Mouse (Mus musculus): ENCODE data around the gene Nom1. TPM values are rescaled to one million over a fixed set of nuclear protein-coding genes. Genes with fewer than 3 reads are reported as not detected.
A peak's percentile ranks its signal among the peaks of the same experiment; 100 is the strongest.
"Not testable (repeated sequence)": the region's sequence is repeated elsewhere in the genome, so short reads cannot be mapped to it uniquely, and the experiment has no call there.

Nom1 gene
- 40.0 and 40.4 TPM in 2 replicates for polyA plus RNA-seq (2016; fragmentation: Nextera tagmentation; extraction: Ambion mirVana)

- Histone ChIP-seq H3K36me3 (peaks cover 36% of the 10 kb centered on the region), H3K4me1 (peaks cover 24% of the 10 kb centered on the region), H3K9me3 (replicated peaks) (no peaks in the 10 kb centered on the region), H3K27me3 (ENCODE audit: low read depth, poor library complexity, severe bottlenecking) (0 out of 2 replicates have a peak, but pooled peaks cover 7% of the 10 kb centered on the region), H3K4me3 (peak within 1 kb of the TSS; percentile 97), H3K27ac (peak within 1 kb of the TSS; percentile 87)
- peak; percentile 93 for DNase-seq (ENCODE audit: low spot score)
- 4% methylated on average over 29 of the region's 29 CpGs for WGBS
Observed at GRCm38 (mm10) chr5:29434228-29434871, at the start of gene Nom1. TSS of gene Nom1 (plus strand) at chr5:29434664.

DNA sequence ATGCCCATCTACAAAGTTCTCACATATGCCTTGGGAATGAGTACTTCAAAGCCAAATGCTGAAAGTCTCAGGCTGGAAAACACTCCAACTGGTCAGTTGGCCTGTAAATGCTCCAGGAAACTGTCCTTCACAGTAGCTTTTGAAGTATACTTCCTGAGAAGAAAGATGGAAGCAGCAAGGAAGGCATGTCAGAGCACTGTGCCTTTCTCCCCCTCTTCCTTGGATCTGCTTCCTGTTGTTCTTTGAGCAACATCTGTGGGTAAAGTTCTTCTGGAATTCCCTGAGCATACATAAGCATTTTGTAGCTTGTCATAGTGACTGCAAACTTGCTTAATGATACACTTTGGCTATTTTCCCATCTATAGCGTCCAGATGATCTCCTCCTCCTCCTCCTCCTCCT is 46.9 kb upstream of the Nom1 start:
- Histone ChIP-seq H3K36me3 (no peaks in the 10 kb centered on the region), H3K27me3 (ENCODE audit: low read depth, poor library complexity, severe bottlenecking) (no peaks in the 10 kb centered on the region), H3K9me3 (replicated peaks) (no peaks in the 10 kb centered on the region), H3K27ac (no peak overlapping the region), H3K4me1 (no peaks in the 10 kb centered on the region), H3K4me3 (no peak overlapping the region)
- 33% methylated on average over 1 of the region's 1 CpGs for WGBS
- no peak for DNase-seq (ENCODE audit: low spot score)

DNA sequence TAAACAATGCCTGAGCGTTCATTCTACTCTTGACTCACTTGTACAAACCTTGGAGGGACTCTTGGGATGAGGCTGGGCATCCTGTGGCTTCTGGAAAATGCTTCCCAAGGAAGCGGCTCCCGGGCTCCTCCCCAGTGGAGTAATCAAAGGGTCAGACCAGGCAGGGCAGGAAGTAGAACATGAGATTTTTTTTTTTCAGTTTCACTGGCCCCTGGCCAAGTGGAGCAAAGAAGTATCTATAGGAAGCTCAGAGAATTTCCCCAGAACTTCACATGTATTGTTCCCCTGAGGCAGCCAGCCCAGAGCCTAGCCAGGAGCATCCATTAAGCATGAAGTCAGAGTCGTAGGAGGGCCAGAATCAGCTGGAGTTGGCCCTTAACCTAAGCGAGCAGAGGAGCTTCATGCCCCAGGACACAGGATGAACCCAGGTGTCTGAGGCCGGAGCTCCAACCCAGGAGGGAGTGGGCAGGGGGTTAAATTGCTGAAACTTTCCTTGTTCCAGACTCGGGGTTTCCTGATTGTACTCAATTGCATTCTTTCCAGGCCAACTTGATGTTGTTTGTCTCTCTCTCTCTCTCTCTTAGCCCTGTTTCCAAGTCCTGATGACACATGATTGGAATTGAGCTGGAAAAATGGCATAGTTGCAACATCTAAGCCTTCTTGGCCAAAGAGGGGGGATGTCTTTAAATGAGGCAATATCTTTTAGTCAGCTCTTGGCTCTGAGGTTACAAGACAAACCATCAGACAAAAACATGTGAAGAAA is 46.1 kb upstream of the Nom1 start:
- Histone ChIP-seq H3K9me3 (replicated peaks) (no peaks in the 10 kb centered on the region), H3K36me3 (no peaks in the 10 kb centered on the region), H3K4me1 (no peaks in the 10 kb centered on the region), H3K4me3 (no peak overlapping the region), H3K27ac (no peak overlapping the region), H3K27me3 (ENCODE audit: low read depth, poor library complexity, severe bottlenecking) (no peaks in the 10 kb centered on the region)
- WGBS: 64% methylated on average over 7 of the region's 7 CpGs
- no peak for DNase-seq (ENCODE audit: low spot score)

GRCm38 (mm10) chr5:29388944-29389765 is 45.3 kb upstream of the Nom1 start:
- 24% methylated on average over 15 of the region's 15 CpGs for WGBS
- Histone ChIP-seq H3K27ac (no peak overlapping the region), H3K9me3 (replicated peaks) (no peaks in the 10 kb centered on the region), H3K4me1 (no peaks in the 10 kb centered on the region), H3K4me3 (no peak overlapping the region), H3K27me3 (ENCODE audit: low read depth, poor library complexity, severe bottlenecking) (no peaks in the 10 kb centered on the region), H3K36me3 (no peaks in the 10 kb centered on the region)
- DNase-seq (ENCODE audit: low spot score): peak; percentile 91

- no peaks in the 10 kb centered on the region for H3K27me3 ChIP-seq (ENCODE audit: low read depth, poor library complexity, severe bottlenecking)
- 72% methylated on average over 4 of the region's 4 CpGs for WGBS
- no peak for DNase-seq (ENCODE audit: low spot score)
Observed at GRCm38 (mm10) chr5:29398427-29398826, 36.0 kb upstream of the Nom1 start.

DNA sequence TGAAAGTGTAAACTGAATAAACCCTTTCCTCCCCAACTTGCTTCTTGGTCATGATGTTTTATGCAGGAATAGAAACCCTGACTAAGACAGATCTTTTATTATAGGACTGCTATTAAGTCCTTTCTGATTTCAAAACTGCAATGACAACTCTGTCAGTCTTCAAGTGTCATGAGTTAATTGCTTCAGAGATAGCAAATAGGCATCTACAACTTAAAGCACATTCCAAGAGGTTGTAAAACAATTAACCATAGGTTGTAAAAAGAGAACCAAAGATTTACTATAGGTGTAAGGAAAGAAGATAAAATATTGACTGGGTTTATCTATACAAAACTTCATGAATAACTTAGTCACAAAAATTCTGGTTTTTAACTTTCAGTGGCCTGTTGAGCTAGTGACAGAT is 23.6 kb upstream of the Nom1 start:
- Histone ChIP-seq H3K27me3 (ENCODE audit: low read depth, poor library complexity, severe bottlenecking) (no peaks in the 10 kb centered on the region), H3K4me3 (no peak overlapping the region), H3K36me3 (no peaks in the 10 kb centered on the region), H3K27ac (no peak overlapping the region), H3K4me1 (no peaks in the 10 kb centered on the region), H3K9me3 (replicated peaks) (no peaks in the 10 kb centered on the region)
- DNase-seq (ENCODE audit: low spot score): no peak

More at GRCm38 (mm10) chr5:29398427-29398826, 36.0 kb upstream of the Nom1 start:
- Histone ChIP-seq H3K4me1 (no peaks in the 10 kb centered on the region), H3K4me3 (no peak overlapping the region), H3K36me3 (no peaks in the 10 kb centered on the region), H3K9me3 (replicated peaks) (no peaks in the 10 kb centered on the region), H3K27ac (no peak overlapping the region)

DNA sequence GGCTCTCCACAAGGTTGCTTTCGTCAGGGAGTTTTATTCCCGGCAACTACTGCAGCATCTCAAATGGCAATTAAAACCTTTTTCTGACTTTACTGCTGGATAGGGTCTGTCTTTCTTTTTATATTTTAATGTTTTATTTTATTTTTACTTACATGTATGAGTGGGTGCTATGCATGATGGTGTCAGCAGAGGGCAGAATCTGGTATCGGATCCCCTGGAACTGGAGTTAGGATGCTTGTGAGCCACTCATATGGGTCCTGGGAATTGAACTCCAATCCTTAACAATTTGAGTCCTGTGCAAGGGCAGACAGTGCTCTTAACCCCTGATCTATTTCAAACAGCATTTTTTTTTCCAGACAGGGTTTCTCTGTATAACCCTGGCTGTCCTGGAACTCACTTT is 21.4 kb upstream of the Nom1 start:
- H3K36me3 ChIP-seq: no peaks in the 10 kb centered on the region
- H3K27me3 ChIP-seq (ENCODE audit: low read depth, poor library complexity, severe bottlenecking): no peaks in the 10 kb centered on the region
- 85% methylated on average over 3 of the region's 3 CpGs for WGBS
- no peak overlapping the region for H3K4me3 ChIP-seq
- no peak overlapping the region for H3K27ac ChIP-seq
- no peak for DNase-seq (ENCODE audit: low spot score)
- no peaks in the 10 kb centered on the region for H3K4me1 ChIP-seq
- no peaks in the 10 kb centered on the region for H3K9me3 ChIP-seq (replicated peaks)

DNA sequence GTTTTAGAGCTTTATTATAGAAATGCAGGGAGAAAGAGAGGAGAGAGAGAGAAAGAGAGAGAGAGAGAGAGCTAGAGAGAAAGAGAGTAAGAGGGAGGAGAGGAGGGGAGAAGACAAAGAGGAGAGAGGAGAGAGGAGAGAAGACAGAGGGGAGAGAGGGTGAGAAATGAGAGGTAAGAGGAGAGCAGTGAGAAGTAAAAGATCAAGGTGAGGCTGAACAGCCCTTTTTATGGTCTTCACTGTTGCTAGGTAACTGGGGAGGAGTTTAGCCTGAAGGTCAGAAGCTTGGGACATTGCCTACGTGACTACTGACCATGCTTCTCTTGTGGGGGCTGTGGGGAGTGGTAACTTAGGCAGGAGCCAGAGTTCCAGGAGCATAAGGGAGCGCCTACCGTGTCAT is 11.1 kb upstream of the Nom1 start:
- not testable (repeated sequence) for H3K4me3 ChIP-seq; H3K27me3 ChIP-seq (ENCODE audit: low read depth, poor library complexity, severe bottlenecking); H3K36me3 ChIP-seq; H3K27ac ChIP-seq; H3K4me1 ChIP-seq; DNase-seq (ENCODE audit: low spot score); H3K9me3 ChIP-seq (replicated peaks)
- 55% methylated on average over 3 of the region's 3 CpGs for WGBS

- H3K27ac ChIP-seq: peak overlapping the region; percentile 87
- DNase-seq (ENCODE audit: low spot score): peak; percentile 66
- peak overlapping the region; percentile 97 for H3K4me3 ChIP-seq
- peaks cover 24% of the 10 kb centered on the region for H3K4me1 ChIP-seq
- no peaks in the 10 kb centered on the region for H3K9me3 ChIP-seq (replicated peaks)
- H3K27me3 ChIP-seq (ENCODE audit: low read depth, poor library complexity, severe bottlenecking): 0 out of 2 replicates have a peak, but pooled peaks cover 7% of the 10 kb centered on the region
- peaks cover 42% of the 10 kb centered on the region for H3K36me3 ChIP-seq
- WGBS: under 1% methylated on average over 48 of the region's 48 CpGs
Observed at GRCm38 (mm10) chr5:29434872-29435358, 451 bp downstream of the Nom1 start.

DNA sequence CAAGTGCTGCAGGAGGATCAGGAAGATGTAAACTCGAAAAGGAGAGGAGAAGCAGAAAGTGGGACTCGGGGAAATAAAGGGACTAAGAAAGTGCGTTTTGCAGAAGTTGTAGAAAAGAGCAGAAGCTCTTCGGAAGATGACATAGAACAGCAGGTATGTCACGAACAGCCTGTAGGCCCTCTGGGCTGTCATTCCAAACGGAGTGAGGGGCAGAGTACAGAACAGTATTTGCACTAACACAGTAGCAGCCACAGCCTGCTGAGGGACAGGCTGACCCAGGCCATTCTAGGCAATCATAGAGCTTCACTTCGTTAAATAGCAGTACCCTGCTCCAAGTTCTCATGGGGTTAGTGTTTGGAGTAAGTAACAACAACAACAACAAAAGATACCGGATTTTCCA is 1.0 kb downstream of the Nom1 start:
- 0 out of 2 replicates have a peak overlapping the region, but pooled peaks have one; percentile 87 for H3K27ac ChIP-seq
- WGBS: 55% methylated on average over 8 of the region's 8 CpGs

DNA sequence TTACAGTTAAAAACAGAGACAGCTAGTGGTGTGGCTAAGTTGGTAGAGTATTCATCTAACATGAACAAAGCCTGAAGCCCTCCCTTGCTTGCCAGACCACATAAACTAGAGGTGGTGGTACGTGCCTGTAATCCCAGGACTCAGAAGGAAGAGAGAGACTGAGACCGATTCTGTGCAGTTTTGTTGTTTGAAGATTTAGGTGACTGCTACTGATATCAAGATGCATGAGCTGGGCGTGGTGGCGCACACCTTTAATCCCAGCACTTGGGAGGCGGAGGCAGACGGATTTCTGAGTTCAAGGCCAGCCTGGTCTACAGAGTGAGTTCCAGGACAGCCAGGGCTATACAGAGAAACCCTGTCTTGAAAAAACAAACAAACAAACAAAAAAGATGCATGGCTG is 2.3 kb downstream of the Nom1 start:
- peak overlapping the region; percentile 97; the same call in 1 of the 2 replicates for H3K4me3 ChIP-seq
- H3K27ac ChIP-seq; H3K27me3 ChIP-seq (ENCODE audit: low read depth, poor library complexity, severe bottlenecking); DNase-seq (ENCODE audit: low spot score); H3K9me3 ChIP-seq (replicated peaks): not testable (repeated sequence)
- peaks cover 24% of the 10 kb centered on the region for H3K4me1 ChIP-seq
- H3K36me3 ChIP-seq: peaks cover 60% of the 10 kb centered on the region
- 95% methylated on average over 6 of the region's 6 CpGs for WGBS

More for the DNA sequence above, 1.0 kb downstream of the Nom1 start:
- no peak for DNase-seq (ENCODE audit: low spot score)
- Histone ChIP-seq H3K4me3 (peak overlapping the region; percentile 97), H3K27me3 (ENCODE audit: low read depth, poor library complexity, severe bottlenecking) (0 out of 2 replicates have a peak, but pooled peaks cover 5% of the 10 kb centered on the region), H3K9me3 (replicated peaks) (no peaks in the 10 kb centered on the region), H3K36me3 (peaks cover 47% of the 10 kb centered on the region), H3K4me1 (peaks cover 24% of the 10 kb centered on the region)

DNA sequence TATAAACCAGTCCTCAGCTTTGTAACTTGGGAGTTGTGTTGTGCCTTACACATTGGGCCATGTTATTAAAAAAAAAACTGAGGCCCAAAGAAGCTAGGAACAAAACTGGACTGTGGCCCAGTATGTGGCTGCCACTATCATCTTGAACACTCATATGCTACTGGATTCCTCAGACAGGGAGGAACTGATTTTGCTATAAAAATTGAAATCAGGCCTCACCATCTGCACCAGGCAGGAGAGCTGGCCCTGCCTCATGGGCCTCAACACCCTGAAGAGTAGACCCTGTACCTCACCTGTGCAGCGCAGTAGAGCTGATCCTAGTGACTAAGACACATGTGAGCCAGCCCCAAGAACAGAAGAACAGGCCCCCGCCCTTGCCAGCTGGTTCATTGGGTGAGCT is 10.8 kb downstream of the Nom1 start:
- Histone ChIP-seq H3K27ac (no peak overlapping the region), H3K9me3 (replicated peaks) (no peaks in the 10 kb centered on the region), H3K36me3 (peaks cover 97% of the 10 kb centered on the region), H3K27me3 (ENCODE audit: low read depth, poor library complexity, severe bottlenecking) (no peaks in the 10 kb centered on the region), H3K4me1 (no peaks in the 10 kb centered on the region), H3K4me3 (no peak overlapping the region)
- DNase-seq (ENCODE audit: low spot score): no peak
- WGBS: 95% methylated on average over 2 of the region's 2 CpGs

All from limb, embryonic 10.5 days (tissue).